Mouse (Mus musculus): ENCODE measurements at regions not wholly inside any gene's neighbourhood (a gene's known extent, or its start where the extent isn't known, plus 50 kb on each side); places are given as distances from the start of the nearest gene placed in this dataset.
A peak's percentile ranks its signal among the peaks of the same experiment; 100 is the strongest.

DNA sequence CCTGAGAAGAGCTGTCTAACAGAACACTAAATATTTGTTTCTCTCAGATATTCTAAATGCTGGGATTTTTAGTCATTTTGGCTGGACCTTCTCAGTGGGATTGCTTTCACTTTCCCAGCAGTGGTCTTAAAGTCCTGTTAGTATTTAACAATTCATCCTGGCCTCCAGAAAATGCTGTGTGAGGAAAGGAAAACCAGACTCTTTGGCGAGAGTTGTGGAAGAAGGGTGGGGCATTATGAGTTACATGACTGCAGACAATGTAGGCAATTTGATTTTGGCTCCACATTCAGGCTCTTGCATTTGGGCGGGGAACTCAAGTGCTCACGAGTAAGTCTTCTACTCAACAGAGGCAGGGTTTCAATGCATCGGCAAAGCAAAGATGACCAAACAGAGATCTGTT lies 406.1 kb upstream of the Gm765 start:
- DNase-seq = no peak

DNA sequence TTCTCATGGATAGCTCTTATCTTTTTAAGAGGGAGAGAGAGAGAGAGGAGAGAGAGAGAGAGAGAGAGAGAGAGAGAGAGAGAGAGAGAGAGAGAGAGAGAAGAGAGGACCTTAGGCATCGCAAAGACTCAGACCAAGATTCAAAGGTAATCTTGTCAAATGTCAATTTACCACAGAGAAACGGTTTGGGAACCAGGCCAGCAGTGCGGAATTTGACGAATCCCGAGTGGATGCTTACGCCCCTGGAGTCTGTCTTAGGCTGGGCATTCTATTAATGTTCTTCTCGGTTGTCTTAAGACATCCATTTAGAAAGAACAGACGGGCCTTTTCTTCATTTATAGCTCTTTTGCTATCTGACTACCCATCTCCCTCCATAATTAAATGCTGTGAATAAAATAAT lies 404.4 kb upstream of the Gm765 start:
- peak; percentile 21 to 22 for DNase-seq

DNA sequence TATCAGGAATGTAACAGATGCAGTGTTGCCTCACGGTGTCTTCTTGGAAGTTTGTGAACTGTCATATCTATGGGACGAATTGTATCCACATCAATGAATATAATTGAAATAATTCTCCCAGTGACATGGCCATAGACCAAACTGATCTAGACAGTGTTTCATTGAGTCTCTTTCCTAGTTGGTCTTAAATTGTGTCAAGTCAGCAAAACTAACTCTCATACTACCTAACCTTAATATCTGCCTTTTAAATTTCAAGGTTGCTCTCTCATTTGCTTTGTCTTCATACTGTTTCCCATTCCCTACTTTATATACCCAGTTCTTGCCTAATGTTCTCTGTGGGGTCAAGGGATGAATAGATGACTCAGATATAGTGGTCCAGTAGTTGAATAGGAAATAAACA lies 397.9 kb upstream of the Gm765 start:
- no peak for DNase-seq

DNA sequence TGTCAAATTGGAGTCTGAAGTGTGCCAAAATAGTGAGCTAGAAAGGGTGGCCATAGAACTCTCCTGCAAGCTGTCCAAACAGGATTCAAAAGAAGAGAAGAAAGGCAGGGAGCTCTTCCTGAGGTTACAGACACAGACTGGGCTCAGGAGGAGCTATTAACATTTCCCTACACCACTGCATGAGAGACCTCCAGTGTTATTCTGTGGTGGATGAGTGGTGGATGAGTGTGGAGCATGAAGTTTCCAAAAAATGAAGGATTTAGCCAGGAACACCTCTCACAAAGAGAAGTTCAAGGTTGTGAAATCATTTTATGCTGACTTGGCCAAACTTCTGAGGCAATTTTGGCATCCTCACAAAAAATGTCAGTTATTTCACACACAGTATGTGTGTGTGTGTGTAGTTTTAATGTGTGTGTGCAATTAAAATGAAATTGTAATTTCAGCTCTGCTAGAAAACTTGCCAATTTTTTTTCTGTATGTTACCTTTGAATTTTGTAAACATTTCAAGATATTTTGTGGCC lies 388.5 kb upstream of the Gm765 start:
- no peak for DNase-seq

- DNase-seq = no peak
These were observed 384.1 kb upstream of the Gm765 start for GRCm38 (mm10) chr6:98726605-98727144.

DNA sequence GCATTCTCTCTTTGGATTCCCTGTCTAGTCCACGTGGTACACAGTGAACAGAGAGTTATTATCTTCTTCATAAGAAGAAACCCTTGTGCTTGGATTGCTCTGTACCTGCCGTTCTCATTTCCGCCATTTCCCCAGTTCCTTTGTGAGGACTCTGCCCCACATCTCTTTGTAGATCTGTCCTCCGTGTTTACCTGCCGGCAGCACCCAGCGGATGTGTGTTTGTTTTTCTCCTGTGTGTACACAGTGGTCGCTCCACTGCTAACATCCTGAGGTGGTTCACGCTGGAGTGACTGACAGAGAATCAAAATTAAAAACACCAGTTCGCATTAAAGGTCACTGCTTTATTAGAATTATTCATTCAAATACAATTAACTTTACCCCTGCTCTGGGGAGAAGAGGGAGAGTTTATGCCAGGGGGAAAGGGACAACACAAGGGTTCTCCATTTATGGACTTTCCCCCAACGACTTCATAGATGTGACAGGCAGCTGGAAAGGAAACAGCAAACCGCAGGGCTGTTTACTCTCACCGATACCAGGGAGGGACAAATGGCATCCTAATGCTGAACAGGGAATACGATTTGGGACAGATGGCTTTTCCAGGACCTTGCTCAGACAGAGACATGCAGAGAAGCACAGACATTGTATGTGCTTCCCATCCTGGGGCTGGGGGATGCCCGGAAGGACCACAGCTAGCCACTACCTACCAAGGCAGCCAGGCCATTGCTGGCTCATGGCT lies 362.5 kb upstream of the Gm765 start:
- DNase-seq = no peak

DNA sequence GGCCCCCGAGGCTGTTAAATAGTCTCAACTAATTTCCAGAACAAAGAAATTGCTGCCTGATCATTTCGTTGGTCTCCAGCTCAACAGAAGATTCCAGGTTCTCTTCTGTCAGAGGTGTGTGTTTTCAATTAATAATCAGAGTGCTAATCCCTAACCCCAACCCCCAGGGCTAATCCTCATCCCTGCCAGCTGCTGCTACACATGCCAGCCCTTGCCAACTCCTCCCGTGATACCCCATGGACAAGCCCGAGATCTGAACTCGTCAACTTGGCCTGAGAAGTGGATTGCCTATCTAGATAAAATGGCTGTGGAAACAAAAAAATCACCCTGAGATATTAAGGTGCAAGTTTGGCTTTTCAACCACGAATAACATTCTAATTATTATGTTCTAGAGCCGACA lies 355.0 kb upstream of the Gm765 start:
- DNase-seq = peak; percentile 11 to 18

- no peak for DNase-seq
These were observed 350.9 kb upstream of the Gm765 start for GRCm38 (mm10) chr6:98693411-98693810.

- DNase-seq = no peak
These were observed 347.6 kb upstream of the Gm765 start for GRCm38 (mm10) chr6:98690133-98690532.

GRCm38 (mm10) chr6:98689395-98689794 lies 346.8 kb upstream of the Gm765 start:
- DNase-seq = no peak

DNA sequence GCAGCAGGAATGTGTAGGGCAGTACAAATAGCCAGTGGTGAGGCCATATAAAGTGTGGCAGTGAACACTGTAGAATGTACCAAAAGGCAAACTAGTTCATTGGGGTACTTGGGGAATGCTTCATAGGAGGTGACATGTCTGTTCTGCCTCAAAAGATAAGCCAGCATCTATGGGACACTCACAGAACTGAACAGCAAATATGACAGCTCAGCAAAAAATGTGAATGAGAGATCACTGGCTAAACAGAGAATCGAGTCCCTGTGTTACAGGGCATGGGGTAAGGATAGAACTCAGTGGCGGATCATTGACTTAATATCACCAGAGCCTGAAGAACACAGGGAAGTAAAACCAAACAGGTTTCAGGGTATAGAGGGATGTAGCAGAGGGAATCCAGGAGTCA lies 346.1 kb upstream of the Gm765 start:
- DNase-seq = no peak

GRCm38 (mm10) chr6:98666388-98666989 lies 323.9 kb upstream of the Gm765 start:
- DNase-seq = no peak

DNA sequence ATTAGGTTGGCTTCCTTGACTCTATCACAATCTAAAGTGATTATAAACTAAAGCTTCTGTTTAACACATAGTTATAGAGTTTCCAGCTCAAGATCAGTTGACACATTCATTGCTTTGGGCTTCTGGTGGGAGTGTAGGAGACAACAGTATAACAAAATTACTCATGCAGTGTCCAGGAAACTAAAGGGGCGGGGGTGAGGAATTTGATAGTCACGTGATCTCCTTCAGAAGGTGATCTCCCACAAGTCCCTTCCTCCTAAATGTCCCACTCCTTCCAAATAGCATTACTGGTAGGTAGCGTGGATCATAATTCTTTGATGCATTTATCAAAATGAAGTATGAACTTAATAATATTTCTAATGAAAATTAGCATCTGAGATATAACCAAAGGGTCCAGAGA lies 309.3 kb upstream of the Gm765 start:
- no peak for DNase-seq

- no peak for DNase-seq
These were observed 308.8 kb upstream of the Gm765 start for GRCm38 (mm10) chr6:98651315-98651714.

DNA sequence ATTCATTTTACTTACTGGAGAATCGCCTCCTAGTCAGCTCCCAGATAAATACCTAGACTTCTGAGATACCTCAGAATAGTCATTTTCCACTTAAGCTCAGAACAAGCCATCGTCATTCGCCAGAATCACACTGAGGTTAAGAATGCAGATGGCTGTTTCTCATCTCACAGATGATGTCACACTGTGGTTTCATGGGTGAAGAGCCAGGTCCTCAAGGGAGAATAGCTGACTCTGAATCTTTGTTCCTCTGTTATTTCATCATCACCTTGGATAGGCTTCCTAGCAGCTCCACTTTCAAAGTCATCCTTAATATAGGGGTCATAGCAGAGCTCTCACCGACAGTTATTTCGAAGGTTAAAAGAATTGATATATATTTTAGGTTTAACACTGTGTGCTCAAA lies 297.8 kb upstream of the Gm765 start:
- DNase-seq = no peak

- DNase-seq = peak in 1 of 2 experiments; percentile 6
These were observed 293.3 kb upstream of the Gm765 start for GRCm38 (mm10) chr6:98635816-98636215.

DNA sequence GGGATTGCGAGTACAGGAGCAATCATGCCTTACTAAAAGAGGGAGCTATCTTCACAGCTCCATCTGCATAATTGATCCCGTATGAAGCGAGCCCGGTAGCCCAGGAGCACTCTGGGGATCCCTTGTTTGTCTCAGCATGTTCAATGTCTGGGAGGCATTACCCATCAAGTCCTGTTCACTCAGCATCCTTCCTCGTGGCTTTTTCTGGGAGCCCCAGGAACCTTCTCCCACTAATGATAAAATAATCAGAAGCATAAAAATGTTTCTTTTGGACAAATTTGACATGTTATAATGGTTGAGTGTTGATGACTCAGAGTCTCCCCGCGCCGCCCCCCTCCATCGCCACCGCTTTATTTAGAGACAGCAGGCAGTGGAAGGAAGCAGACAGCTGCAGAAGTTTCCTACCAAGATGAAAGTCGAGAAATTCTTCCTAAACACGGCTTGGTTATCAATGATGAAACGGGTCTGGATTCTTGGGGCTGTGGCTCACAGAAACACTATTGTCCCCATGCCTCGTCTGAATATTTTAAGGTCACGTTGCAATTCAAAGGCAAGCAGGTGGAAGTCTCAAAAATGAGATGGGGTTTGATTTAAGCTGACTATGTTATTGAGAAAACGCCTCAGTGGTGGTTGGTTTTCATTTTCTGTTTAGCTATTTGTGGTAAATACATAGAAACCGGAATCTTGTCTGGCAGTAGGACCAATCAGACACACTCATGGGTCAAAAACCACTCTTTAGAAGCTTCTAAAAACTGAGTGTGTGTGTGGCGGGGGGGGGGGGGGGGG lies 289.9 kb upstream of the Gm765 start:
- DNase-seq = peak in 1 of 2 experiments; percentile 5

DNA sequence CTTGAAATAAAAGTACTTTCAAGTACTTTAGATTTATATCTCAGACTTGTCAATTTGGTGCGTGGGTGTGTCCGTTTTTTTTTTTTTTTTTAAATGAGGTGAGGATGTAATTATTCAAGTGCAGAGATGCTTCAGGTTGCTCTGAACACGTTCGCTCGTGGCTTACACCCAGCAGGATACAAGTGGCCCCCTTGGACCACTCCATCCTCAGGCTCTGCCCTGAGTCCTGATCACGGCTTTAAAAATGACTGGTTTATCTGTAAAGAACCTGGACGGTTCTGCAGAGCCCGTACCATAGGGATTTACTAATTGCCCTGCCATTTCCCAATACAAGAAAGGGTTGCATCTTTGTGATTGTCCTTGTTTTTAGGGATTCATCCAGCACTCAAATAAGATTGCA lies 288.7 kb upstream of the Gm765 start:
- no peak for DNase-seq

DNA sequence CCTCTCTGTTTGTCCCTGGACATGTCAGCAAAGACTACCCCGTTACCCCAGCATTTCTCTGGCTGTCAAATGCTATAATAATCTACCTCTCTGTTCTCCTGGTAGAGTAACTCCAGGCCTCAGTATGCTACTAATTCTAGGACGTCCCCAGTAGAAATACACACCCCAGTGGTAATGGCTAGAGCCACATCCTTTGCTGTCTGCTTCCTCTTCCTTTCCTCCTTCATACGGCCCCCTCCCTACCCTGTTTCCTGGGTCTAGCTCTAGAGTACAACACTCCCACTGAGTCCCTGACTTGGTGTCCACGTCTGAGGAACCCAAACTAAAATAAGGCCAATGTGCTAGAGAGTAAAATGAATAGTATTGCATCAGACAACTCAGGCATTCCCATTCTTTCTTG lies 287.1 kb upstream of the Gm765 start:
- DNase-seq = no peak

DNA sequence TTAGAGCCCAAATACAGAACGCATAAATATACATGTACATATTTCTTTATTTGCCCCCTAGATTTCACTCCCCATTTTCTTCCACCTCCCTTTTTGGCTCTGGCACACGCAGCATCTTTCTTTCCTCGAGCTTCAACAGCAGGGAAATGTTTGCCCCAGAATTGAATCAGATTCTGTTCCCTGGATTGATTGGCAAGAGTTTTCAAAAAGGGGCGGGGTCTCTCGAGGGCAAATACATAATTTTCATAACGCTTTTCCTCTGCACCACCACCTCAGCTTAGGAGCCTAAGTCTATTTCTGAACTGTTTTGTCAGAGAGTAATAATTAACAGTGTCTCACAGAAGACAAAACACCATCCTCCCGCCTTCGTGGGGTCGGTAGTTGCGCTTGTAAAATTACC lies 283.9 kb upstream of the Gm765 start:
- no peak for DNase-seq

- no peak for DNase-seq
These were observed 278.3 kb upstream of the Gm765 start for GRCm38 (mm10) chr6:98620886-98621285.

GRCm38 (mm10) chr6:98613030-98613429 lies 270.5 kb upstream of the Gm765 start:
- DNase-seq = no peak

DNA sequence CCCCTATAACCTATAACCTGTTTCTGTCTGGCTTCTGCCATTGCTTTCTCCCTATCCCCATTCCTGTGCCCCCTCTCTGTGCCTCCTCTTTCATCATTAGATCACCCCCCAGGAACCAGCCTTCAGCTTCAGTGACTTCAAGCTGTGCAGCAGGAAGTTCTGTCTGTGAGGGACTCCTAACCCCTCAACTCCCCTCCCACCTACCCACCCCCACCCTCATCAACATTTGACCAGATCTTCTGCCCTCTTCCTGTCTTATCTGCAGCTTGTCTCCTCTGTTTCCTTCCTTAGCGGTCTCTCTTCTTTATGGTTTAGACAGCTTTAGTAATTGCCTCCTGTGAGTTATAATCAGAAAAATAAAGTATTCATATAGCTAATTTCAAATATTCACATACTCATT lies 266.6 kb upstream of the Gm765 start:
- DNase-seq = no peak

DNA sequence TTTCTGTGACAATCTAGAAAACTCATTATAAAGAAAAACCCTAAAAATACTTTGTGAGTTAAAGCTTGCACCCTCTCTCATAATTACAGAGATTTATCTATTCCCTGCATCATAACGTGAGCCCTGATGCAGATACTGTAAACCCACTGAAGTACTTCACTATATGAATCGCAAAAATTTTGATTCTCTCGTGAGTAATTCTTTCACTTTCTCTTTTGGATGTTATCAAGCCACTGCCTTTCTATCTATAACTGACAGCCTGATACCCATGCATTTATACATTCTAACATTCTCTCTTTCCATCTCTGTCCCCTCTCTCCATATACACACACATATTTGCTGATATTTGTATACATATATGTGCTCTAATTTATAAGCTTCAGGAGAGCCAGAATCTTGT lies 264.1 kb upstream of the Gm765 start:
- no peak for DNase-seq
